Mouse (Mus musculus) hindbrain, postnatal 0 days (tissue): Measurements from ENCODE around the gene Atrx. TPM values are rescaled to one million over a fixed set of nuclear protein-coding genes. Genes with fewer than 3 reads are reported as not detected.

Source experiments
- ATAC-seq: fragments of 200-750 bp; cut with Nextera tagmentation; 2 replicates; pipeline ENCODE4 v1.8.0; 2017; ENCODE audit warnings: mild to moderate bottlenecking, moderate TSS enrichment, moderate library complexity
- DNase-seq: peaks from one replicate; pipeline ENCODE4 v3.0.0-alpha.2; 2015; ENCODE audit warnings: low spot score
- H3K27ac ChIP-seq: fragments of 300-500 bp; sonication (generic); 2 replicates; pipeline ENCODE4 v1.5.1; 2014; ENCODE audit warnings: mild to moderate bottlenecking
- H3K27me3 ChIP-seq: fragments of 300-500 bp; sonication (generic); 2 replicates; pipeline ENCODE4 v1.6.1; 2014; ENCODE audit warnings: low read length, mixed read lengths; ENCODE audit not compliant: insufficient read depth
- H3K36me3 ChIP-seq: fragments of 300-500 bp; sonication (generic); 2 replicates; pipeline ENCODE4 v1.6.1; 2014; ENCODE audit warnings: low read length, mixed read lengths; ENCODE audit not compliant: insufficient read depth
- H3K4me1 ChIP-seq: fragments of 300-500 bp; sonication (generic); 2 replicates; pipeline ENCODE4 v1.6.1; 2014; ENCODE audit warnings: antibody characterized with exemption, low read length, mixed read lengths; ENCODE audit not compliant: insufficient read depth
- H3K4me2 ChIP-seq: fragments of 300-500 bp; sonication (generic); 2 replicates; pipeline ENCODE4 v1.6.1; 2014; ENCODE audit warnings: low read depth, mild to moderate bottlenecking, low read length, moderate library complexity, mixed read lengths
- H3K4me3 ChIP-seq: fragments of 300-500 bp; sonication (generic); 2 replicates; pipeline ENCODE4 v1.5.1; 2014; ENCODE audit warnings: low read length
- H3K9ac ChIP-seq: fragments of 300-500 bp; sonication (generic); replicated peaks from 2 replicates; pipeline ENCODE4 v1.6.1; 2014; ENCODE audit warnings: mild to moderate bottlenecking, low read length, moderate library complexity, mixed read lengths
- H3K9me3 ChIP-seq: fragments of 300-500 bp; sonication (generic); 2 replicates; pipeline ENCODE4 v1.6.1; 2016; ENCODE audit warnings: low read length, mixed read lengths
- CTCF ChIP-seq: IDR thresholded peaks from 2 replicates; pipeline ENCODE4 v1.5.1; 2016; ENCODE audit warnings: antibody characterized with exemption, control low read depth, low read depth
- WGBS: fragments of 180-500 bp; shearing (Covaris S2); extraction: QIAGEN DNeasy Blood & Tissue Kit; methylation state at CpG from one replicate; pipeline ENCODE4 v1.1.7; 2014; 5-methylcytosine and 5-hydroxymethylcytosine counted together
- polyA plus RNA-seq: library from polyadenylated mRNA; unstranded; fragments of >200 nt; fragmentation: Nextera tagmentation; extraction: Ambion mirVana; gene quantifications from 2 replicates; pipeline ENCODE4 v1.2.1, GENCODE M21; 2015
- total RNA-seq: library from RNA; depleted of rRNA; stranded (reverse); fragments of >200 nt; gene quantifications from 2 replicates; pipeline ENCODE4 v1.2.3, GENCODE M21; 2014

Gene Atrx
- total and polyA plus RNA-seq, 2 experiments from 2014 or later = 209 to 221 TPM

- Histone ChIP-seq H3K9ac (no peak overlapping the region), H3K27ac (no peak overlapping the region), H3K4me2 (no peak overlapping the region), H3K36me3 (no peaks in the 10 kb centered on the region), H3K4me3 (no peak overlapping the region), H3K9me3 (no peaks in the 10 kb centered on the region), H3K27me3 (no peaks in the 10 kb centered on the region), H3K4me1 (no peaks in the 10 kb centered on the region)
- 85% methylated on average over 5 of the region's 5 CpGs for WGBS
- TF ChIP-seq CTCF = no peak
- DNase-seq (no peak), ATAC-seq (no peak)
Observed at GRCm38 (mm10) chrX:105773281-105773680, 155.9 kb downstream of the Atrx start.

DNA sequence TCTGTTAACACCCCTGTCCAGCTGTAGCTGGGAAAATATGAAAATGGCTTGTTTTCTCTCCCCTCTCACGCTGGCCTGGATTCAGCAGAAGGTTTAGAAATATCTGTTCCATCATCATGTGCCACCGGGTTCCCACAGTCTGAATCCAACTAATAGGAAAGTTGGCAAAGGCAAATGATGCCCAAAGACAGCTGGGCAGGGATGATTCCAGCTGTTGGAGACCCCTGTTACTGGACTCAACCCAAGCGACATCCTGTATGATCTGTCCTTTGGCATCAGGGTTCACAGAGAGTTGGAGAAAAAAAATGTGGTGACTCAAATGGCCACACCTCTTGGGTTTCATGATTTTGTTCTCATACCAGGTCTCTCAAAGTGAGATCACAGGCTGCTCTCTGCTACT, 161.3 kb downstream of the Atrx start:
- no peaks in the 10 kb centered on the region; the same call in 1 of the 2 replicates for H3K27me3 ChIP-seq
- 71% methylated on average over 3 of the region's 3 CpGs for WGBS
- no peak overlapping the region for H3K27ac ChIP-seq

GRCm38 (mm10) chrX:105767177-105767764, 161.9 kb downstream of the Atrx start:
- H3K27me3 ChIP-seq = peaks cover 4% of the 10 kb centered on the region; the same call in 1 of the 2 replicates
- no peak overlapping the region for H3K4me2 ChIP-seq
- ATAC-seq (no peak), DNase-seq (no peak)
- no peak for TF ChIP-seq CTCF
- H3K9me3 ChIP-seq = no peaks in the 10 kb centered on the region
- no peak overlapping the region for H3K27ac ChIP-seq
- WGBS = 48% methylated on average over 9 of the region's 9 CpGs
- no peaks in the 10 kb centered on the region for H3K36me3 ChIP-seq
- H3K4me1 ChIP-seq = no peaks in the 10 kb centered on the region
- H3K4me3 ChIP-seq = no peak overlapping the region
- no peak overlapping the region for H3K9ac ChIP-seq

More for the DNA sequence above, 161.3 kb downstream of the Atrx start:
- Histone ChIP-seq H3K36me3 (no peaks in the 10 kb centered on the region), H3K4me1 (no peaks in the 10 kb centered on the region), H3K9me3 (no peaks in the 10 kb centered on the region), H3K9ac (no peak overlapping the region), H3K4me3 (no peak overlapping the region), H3K4me2 (no peak overlapping the region)
- DNase-seq (no peak), ATAC-seq (no peak)
- TF ChIP-seq CTCF = no peak

- Histone ChIP-seq H3K9ac (no peak overlapping the region), H3K4me2 (no peak overlapping the region), H3K4me3 (no peak overlapping the region), H3K36me3 (no peaks in the 10 kb centered on the region), H3K27me3 (peaks cover 4% of the 10 kb centered on the region; the same call in 1 of the 2 replicates), H3K9me3 (no peaks in the 10 kb centered on the region), H3K27ac (no peak overlapping the region), H3K4me1 (no peaks in the 10 kb centered on the region)
- DNase-seq = no peak
- no peak for TF ChIP-seq CTCF
- no peak for ATAC-seq
- 53% methylated on average over 6 of the region's 6 CpGs for WGBS
Observed at GRCm38 (mm10) chrX:105766013-105766412, 163.2 kb downstream of the Atrx start.

GRCm38 (mm10) chrX:105765005-105765706, 164.0 kb downstream of the Atrx start:
- Histone ChIP-seq H3K4me3 (peak overlapping the region; percentile 40), H3K4me2 (peak overlapping the region; percentile 69), H3K9ac (no peak overlapping the region), H3K4me1 (no peaks in the 10 kb centered on the region), H3K36me3 (no peaks in the 10 kb centered on the region), H3K27me3 (peaks cover 4% of the 10 kb centered on the region; the same call in 1 of the 2 replicates), H3K9me3 (no peaks in the 10 kb centered on the region), H3K27ac (no peak overlapping the region)
- DNase-seq = no peak
- ATAC-seq = peak; percentile 10; the same call in 1 of the 2 replicates
- WGBS = 24% methylated on average over 23 of the region's 36 CpGs
- no peak for TF ChIP-seq CTCF

DNA sequence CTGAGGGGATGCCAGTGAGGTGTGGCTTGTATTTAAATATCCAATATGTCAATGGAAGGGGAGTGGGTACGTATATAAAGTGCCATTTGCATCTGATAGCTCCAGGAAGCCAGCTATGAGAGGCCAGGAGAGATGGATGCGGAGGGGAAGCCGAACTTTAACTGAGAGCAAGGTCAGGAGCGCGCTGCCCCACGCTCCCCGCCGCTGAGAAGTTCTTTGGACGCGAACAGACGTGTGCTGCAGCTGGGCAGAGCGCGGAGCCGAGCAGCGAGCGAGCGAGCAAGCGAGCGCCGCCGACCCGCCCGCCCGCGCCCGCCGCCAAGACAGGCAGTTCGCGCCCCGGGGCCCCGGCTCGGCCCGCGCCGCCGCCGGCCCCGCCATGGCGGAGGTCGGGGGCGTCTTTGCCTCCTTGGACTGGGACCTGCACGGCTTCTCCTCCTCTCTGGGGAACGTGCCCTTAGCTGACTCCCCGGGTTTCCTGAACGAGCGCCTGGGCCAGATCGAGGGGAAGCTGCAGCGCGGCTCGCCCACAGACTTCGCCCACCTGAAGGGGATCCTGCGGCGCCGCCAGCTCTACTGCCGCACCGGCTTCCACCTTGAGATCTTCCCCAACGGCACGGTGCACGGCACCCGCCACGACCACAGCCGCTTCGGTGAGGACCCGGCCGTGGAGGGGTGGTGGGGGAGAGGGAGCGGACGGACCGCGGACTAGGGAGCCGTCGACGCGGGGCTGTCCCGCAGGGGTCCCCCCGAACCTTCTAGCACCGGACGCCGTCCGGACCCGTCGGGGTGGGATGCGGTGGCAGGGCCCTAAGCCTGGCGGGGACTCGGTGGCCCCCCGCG, 164.8 kb downstream of the Atrx start, which contains the start of gene Fgf16:
Fgf16 (plus strand) TSS at position 118 of the 843 bp plus-strand sequence.
- no peaks in the 10 kb centered on the region for H3K4me1 ChIP-seq
- DNase-seq = no peak
- peak within 1 kb of the TSS; percentile 40 for H3K4me3 ChIP-seq
- peaks cover 4% of the 10 kb centered on the region; the same call in 1 of the 2 replicates for H3K27me3 ChIP-seq
- peak; percentile 52; the same call in 1 of the 2 replicates for ATAC-seq
- TF ChIP-seq CTCF = no peak
- H3K27ac ChIP-seq = no peak within 1 kb of the TSS
- H3K9me3 ChIP-seq = no peaks in the 10 kb centered on the region
- peak within 1 kb of the TSS; percentile 69 for H3K4me2 ChIP-seq
- WGBS = 29% methylated on average over 52 of the region's 86 CpGs
- H3K9ac ChIP-seq = no peak within 1 kb of the TSS; the same call in 1 of the 2 replicates
- H3K36me3 ChIP-seq = no peaks in the 10 kb centered on the region
